Mouse (Mus musculus): ENCODE results near the gene Acad9.
"Not testable (repeated sequence)": the region's sequence is repeated elsewhere in the genome, so short reads cannot be mapped to it uniquely, and the experiment has no call there.

The Acad9 gene

GRCm38 (mm10) chr3:36095371-36095770 lies 29.6 kb downstream of the Acad9 start:
- DNase-seq: no peak

- DNase-seq: no peak
Observed at GRCm38 (mm10) chr3:36116076-36116475, 50.3 kb downstream of the Acad9 start.

- no peak for DNase-seq
Observed at GRCm38 (mm10) chr3:36119684-36120548, 54.1 kb downstream of the Acad9 start.

GRCm38 (mm10) chr3:36126176-36126575 lies 60.4 kb downstream of the Acad9 start:
- not testable (repeated sequence) for DNase-seq

- DNase-seq: no peak
Observed at GRCm38 (mm10) chr3:36136152-36136551, 70.4 kb downstream of the Acad9 start.

- DNase-seq: no peak
Observed at GRCm38 (mm10) chr3:36137560-36137959, 71.8 kb downstream of the Acad9 start.

- DNase-seq: no peak
Observed at GRCm38 (mm10) chr3:36138171-36138660, 72.4 kb downstream of the Acad9 start.

- DNase-seq: no peak
Observed at GRCm38 (mm10) chr3:36138996-36139395, 73.2 kb downstream of the Acad9 start.
